Mouse (Mus musculus) thymus, adult 2 months (tissue): ENCODE results near the gene Gh.

Experiments
- CTCF ChIP-seq: fragments of 200-500 bp; IDR thresholded peaks from 2 replicates; pipeline ENCODE4 v1.5.1; 2012; ENCODE audit warnings: mild to moderate bottlenecking, control low read depth, low read length, moderate library complexity, borderline replicate concordance; ENCODE audit not compliant: control insufficient read depth, poor library complexity, insufficient read depth; ENCODE audit errors: extremely low read depth
- POLR2A ChIP-seq: fragments of 200-500 bp; IDR thresholded peaks from 2 replicates; pipeline ENCODE4 v1.6.1; 2012; ENCODE audit warnings: mild to moderate bottlenecking, low read length, control low read depth, moderate library complexity; ENCODE audit not compliant: control insufficient read depth, poor library complexity, insufficient read depth; ENCODE audit errors: extremely low read depth

- TF ChIP-seq POLR2A (no peak), CTCF (no peak)
These were observed 3.8 kb upstream of the Gh start for GRCm38 (mm10) chr11:106305348-106306064.
